Mouse (Mus musculus): ENCODE results near the gene Evi5l. TPM values are rescaled to one million over a fixed set of nuclear protein-coding genes. Genes with fewer than 3 reads are reported as not detected.
A peak's percentile ranks its signal among the peaks of the same experiment; 100 is the strongest.

Evi5l gene
- polyA plus RNA-seq, 1 experiment: 29.1 TPM

- H3K4me1 ChIP-seq (ENCODE audit: control insufficient read depth, insufficient read depth, low read length): peaks cover 13% of the 10 kb centered on the region
- DNase-seq: peak; percentile 66
- TF ChIP-seq CTCF (IDR thresholded peaks at IDR 0.05; ENCODE audit: insufficient read depth, low read length) (peak; percentile 63), POLR2A (IDR thresholded peaks at IDR 0.05; ENCODE audit: borderline replicate concordance, extremely low read depth, low read depth, low read length) (no peak)
- H3K4me3 ChIP-seq (replicated peaks; ENCODE audit: extremely low read depth, low read depth, low read length): peak overlapping the region; percentile 66
- WGBS: 2% methylated on average over 35 of the region's 35 CpGs
Observed at GRCm38 (mm10) chr8:4258233-4258632, 91.9 kb downstream of the Evi5l start.

GRCm38 (mm10) chr8:4258678-4259077, 92.3 kb downstream of the Evi5l start:
- peaks cover 10% of the 10 kb centered on the region for H3K4me1 ChIP-seq (ENCODE audit: control insufficient read depth, insufficient read depth, low read length)
- TF ChIP-seq POLR2A (IDR thresholded peaks at IDR 0.05; ENCODE audit: borderline replicate concordance, extremely low read depth, low read depth, low read length) (no peak), CTCF (IDR thresholded peaks at IDR 0.05; ENCODE audit: insufficient read depth, low read length) (no peak)
- WGBS: 2% methylated on average over 32 of the region's 32 CpGs
- DNase-seq: no peak
- peak overlapping the region; percentile 66 for H3K4me3 ChIP-seq (replicated peaks; ENCODE audit: extremely low read depth, low read depth, low read length)

GRCm38 (mm10) chr8:4259125-4259804, 92.9 kb downstream of the Evi5l start, which contains the start of gene Ctxn1:
Gene Ctxn1, minus strand, starts transcription at chr8:4259274.
- peaks cover 8% of the 10 kb centered on the region for H3K4me1 ChIP-seq (ENCODE audit: control insufficient read depth, insufficient read depth, low read length)
- WGBS: 5% methylated on average over 33 of the region's 33 CpGs
- peak; percentile 95 for DNase-seq
- peak within 1 kb of the TSS; percentile 66 for H3K4me3 ChIP-seq (replicated peaks; ENCODE audit: extremely low read depth, low read depth, low read length)
- peak; percentile 55; the same call in 1 of the 2 replicates for TF ChIP-seq POLR2A (IDR thresholded peaks at IDR 0.05; ENCODE audit: borderline replicate concordance, extremely low read depth, low read depth, low read length)
- no peak for TF ChIP-seq CTCF (IDR thresholded peaks at IDR 0.05; ENCODE audit: insufficient read depth, low read length)

GRCm38 (mm10) chr8:4259805-4260170, 93.4 kb downstream of the Evi5l start:
- TF ChIP-seq CTCF (IDR thresholded peaks at IDR 0.05; ENCODE audit: insufficient read depth, low read length) (no peak), POLR2A (IDR thresholded peaks at IDR 0.05; ENCODE audit: borderline replicate concordance, extremely low read depth, low read depth, low read length) (no peak)
- 82% methylated on average over 4 of the region's 4 CpGs for WGBS
- DNase-seq: no peak
- Histone ChIP-seq H3K4me3 (replicated peaks; ENCODE audit: extremely low read depth, low read depth, low read length) (no peak overlapping the region), H3K4me1 (ENCODE audit: control insufficient read depth, insufficient read depth, low read length) (peaks cover 8% of the 10 kb centered on the region)

Other genes starting within 250 kb of the Evi5l start
- 0.52 and 0.89 TPM in 2 replicates for gene Cd209b, start 239.7 kb upstream of the Evi5l start, polyA plus RNA-seq (2012; rRNA removed)
- gene Cd209c, start 211.8 kb upstream of the Evi5l start, polyA plus RNA-seq (2012; rRNA removed): 1.2 and 2.1 TPM in 2 replicates
- gene Cd209f, start 60.7 kb upstream of the Evi5l start, polyA plus RNA-seq (2012; rRNA removed): 2.9 and 3.4 TPM in 2 replicates
- gene Cd209g, start 32.5 kb upstream of the Evi5l start, polyA plus RNA-seq (2012; rRNA removed): 1.8 and 3.7 TPM in 2 replicates
- 1.4 and 1.6 TPM in 2 replicates for gene Prr36, start 50.9 kb downstream of the Evi5l start, polyA plus RNA-seq (2012; rRNA removed)
- 4.4 and 4.6 TPM in 2 replicates for gene Lrrc8e, start 60.3 kb downstream of the Evi5l start, polyA plus RNA-seq (2012; rRNA removed)
- gene Map2k7, start 72.2 kb downstream of the Evi5l start, polyA plus RNA-seq (2012; rRNA removed): 30.8 and 49.9 TPM in 2 replicates
- 1.3 and 1.6 TPM in 2 replicates for gene Gm49320, start 72.3 kb downstream of the Evi5l start, polyA plus RNA-seq (2012; rRNA removed)
- 22.7 and 56.3 TPM in 2 replicates for gene Tgfbr3l, start 81.6 kb downstream of the Evi5l start, polyA plus RNA-seq (2012; rRNA removed)
- gene Snapc2, start 86.5 kb downstream of the Evi5l start, polyA plus RNA-seq (2012; rRNA removed): 25.0 and 34.5 TPM in 2 replicates
- 33.4 and 41.4 TPM in 2 replicates for gene Ctxn1, start 92.7 kb downstream of the Evi5l start, polyA plus RNA-seq (2012; rRNA removed)
- 32.9 and 44.6 TPM in 2 replicates for gene Timm44, start 109.3 kb downstream of the Evi5l start, polyA plus RNA-seq (2012; rRNA removed)
- 1.6 and 3.6 TPM in 2 replicates for gene Ccl25, start 158.6 kb downstream of the Evi5l start, polyA plus RNA-seq (2012; rRNA removed)
- gene Elavl1, start 158.8 kb downstream of the Evi5l start, polyA plus RNA-seq (2012; rRNA removed): 21.1 and 23.9 TPM in 2 replicates

All from lung, adult 2 months (tissue).